Mouse (Mus musculus) adrenal gland, postnatal 4 days (tissue): Measurements from ENCODE around the gene Vmn1r234. TPM values are rescaled to one million over a fixed set of nuclear protein-coding genes. Genes with fewer than 3 reads are reported as not detected.
"Not testable (repeated sequence)": the region's sequence is repeated elsewhere in the genome, so short reads cannot be mapped to it uniquely, and the experiment has no call there.

Experiments used
- DNase-seq, 2 experiments: peaks; one replicate each; pipeline ENCODE4 v3.0.0; 2021 to 2022; ENCODE audit warnings: low spot score in 2 of 2, mixed read lengths in 2 of 2
- long read RNA-seq, 2 experiments: library from polyadenylated mRNA; stranded (forward); transcript quantifications; one replicate each; pipeline ENCODE4 v2.0.0; 2021
- microRNA-seq: library from miRNA; unstranded; fragments of <30 nt; microRNA quantifications from one replicate; pipeline ENCODE4 v1.2.0, GENCODE M21; 2021
- total RNA-seq, 2 experiments: library from RNA; stranded (reverse); gene quantifications; 2 replicates each; pipeline ENCODE4 v1.2.3; 2021

Gene Vmn1r234
- total RNA-seq, result not detected
- long read RNA-seq, experiment 1, result 0 reads
- long read RNA-seq, experiment 2, result 0 reads

DNA sequence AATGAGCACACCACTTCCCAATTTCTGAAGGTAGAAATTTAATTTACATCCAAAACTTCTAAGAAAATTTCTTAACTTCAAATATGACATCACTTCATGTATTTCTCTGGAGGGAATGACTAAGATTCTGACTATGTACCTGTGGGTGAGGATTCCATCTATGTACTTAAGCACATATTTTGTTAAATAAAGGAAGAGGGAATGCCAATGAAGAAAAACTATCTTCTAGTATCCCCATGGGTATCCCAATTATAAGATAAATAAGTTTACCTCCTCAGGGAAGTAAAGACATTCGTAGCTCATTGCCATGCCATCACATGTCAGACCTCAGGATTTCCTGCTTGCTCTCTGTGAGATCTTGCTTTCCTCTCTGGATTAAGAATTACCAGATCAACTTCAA, at the start of gene Vmn1r234:
Gene Vmn1r234 (plus strand): TSS at position 301 of the 400 bp plus-strand sequence.
- no peak for DNase-seq

DNA sequence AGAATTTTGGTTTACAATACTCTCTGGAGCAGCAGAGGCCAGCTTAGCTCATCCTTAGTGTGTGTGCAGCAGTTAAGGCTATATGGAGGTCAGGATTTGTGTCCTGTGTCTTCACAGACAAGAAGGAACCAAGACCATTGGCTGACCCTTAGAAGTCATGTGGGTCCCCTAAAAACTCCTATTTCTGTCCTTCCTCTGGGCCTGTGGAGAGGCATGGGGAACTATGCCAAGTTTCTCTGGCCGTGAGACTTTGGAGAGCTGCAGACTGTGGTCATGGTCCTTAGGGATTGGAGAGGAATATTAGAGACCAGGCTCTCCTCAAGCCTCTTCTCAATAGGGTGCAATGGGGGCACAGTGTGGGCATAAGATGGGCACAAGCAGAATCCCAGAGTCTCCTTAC, 14.8 kb upstream of the Vmn1r234 start:
- DNase-seq, result not testable (repeated sequence)

DNA sequence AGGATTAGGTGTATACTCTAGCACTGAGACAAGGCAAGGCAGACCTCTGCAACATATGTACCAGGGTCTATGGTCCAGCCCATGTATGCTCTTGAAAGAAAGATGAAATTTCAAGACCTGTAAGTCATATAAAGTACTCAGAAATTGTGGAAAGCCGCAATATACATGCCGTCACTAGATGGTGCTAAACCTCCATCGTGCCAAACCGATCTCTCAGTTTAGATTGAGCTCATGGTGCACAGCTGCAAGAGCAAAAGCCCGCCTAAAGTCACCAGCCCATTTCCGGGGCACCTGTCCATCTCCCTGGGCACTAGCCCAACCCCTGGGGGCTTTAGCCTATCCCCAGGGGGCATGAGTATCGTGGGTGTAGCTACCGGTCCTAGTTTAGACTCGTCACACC, 5.8 kb downstream of the Vmn1r234 start:
- DNase-seq, result no peak

DNA sequence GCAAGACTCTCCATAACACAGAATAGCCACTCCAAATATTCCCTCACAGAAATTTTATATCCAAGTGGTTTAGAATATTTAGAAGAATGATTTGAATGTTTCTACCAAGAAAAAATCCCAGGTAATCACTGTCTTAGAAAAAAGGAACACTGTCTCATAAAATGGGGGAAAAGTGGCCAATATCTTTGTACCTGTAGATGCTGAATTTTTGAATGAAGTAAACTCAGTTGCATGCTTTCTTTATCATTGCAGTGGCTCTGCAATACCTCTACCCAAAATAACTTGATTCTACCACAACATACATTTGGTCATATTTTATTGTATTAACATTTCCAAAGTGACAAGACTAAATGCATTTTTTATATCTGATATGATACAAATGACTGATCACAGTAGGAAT, 30.2 kb downstream of the Vmn1r234 start, which contains the start of gene Vmn1r235:
Gene Vmn1r235 (plus strand): TSS at position 301 of the 400 bp plus-strand sequence.
- no peak for DNase-seq

DNA sequence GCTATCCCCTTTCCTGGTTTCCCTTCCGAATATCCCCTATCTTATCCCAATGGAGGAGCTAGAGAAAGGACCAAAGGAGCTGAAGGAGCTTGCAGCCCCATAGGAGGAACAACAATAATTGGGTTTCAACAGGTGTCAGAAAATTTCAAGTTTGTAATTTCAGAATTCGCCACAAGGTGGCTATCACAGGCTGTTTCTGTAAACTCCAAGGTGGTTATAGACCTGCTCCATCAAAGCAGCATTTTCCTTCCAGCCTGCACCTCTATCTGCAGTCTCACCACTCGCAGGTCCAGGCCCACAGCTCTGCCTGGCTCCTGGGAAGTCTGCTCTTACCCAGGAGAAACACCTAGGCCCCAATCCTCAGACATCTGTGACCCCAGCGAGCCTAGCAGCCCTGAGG, 46.2 kb downstream of the Vmn1r234 start:
- no peak for DNase-seq

DNA sequence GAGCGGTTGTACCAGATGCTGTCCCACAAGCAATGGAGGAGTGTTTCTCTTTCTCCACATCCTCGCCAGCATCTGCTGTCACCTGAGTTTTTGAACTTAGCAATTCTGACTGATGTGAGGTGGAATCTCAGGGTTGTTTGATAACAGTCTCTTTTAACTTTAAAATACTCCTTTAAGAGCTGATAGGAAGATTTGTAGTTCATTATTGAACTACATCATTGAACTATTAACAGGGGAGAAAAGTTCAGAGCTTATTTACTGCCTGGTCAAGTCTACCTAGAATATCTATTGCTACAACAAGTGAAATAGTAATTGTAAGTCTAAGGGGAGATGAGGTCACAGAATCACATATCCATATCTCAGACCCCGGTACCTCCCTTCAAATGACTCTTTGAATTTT, 56.8 kb downstream of the Vmn1r234 start, which contains the start of gene Vmn1r236:
Gene Vmn1r236 (plus strand): TSS at position 301 of the 400 bp plus-strand sequence.
- no peak for DNase-seq

GRCm38 (mm10) chr17:21284395-21284794, 58.5 kb downstream of the Vmn1r234 start:
- no peak for DNase-seq

Small RNAs within 50 kb of the gene (microRNA-seq; reads per million reads assigned to microRNA genes)
- not detected for gene Gm26384

Other genes with a start within 250 kb of the Vmn1r234 start
- gene Vmn1r233, start 229.6 kb upstream of the Vmn1r234 start, total RNA-seq, result not detected
- gene Zfp160, start 217.2 kb upstream of the Vmn1r234 start, total RNA-seq, result 10 to 100 TPM; 31.5 to 32.3 TPM
- gene Vmn1r235, start 30.3 kb downstream of the Vmn1r234 start, total RNA-seq, result not detected
- gene Vmn1r236, start 56.9 kb downstream of the Vmn1r234 start, total RNA-seq, result not detected
- gene Vmn1r237, start 85.8 kb downstream of the Vmn1r234 start, total RNA-seq, result not detected
- 1 to 10 TPM; 5.0 to 5.2 TPM for gene Zfp677, start 157.7 kb downstream of the Vmn1r234 start, total RNA-seq
- 1 to 10 TPM; 2.7 to 3.0 TPM for gene Zfp54, start 197.1 kb downstream of the Vmn1r234 start, total RNA-seq
- gene Zfp51, start 224.3 kb downstream of the Vmn1r234 start, total RNA-seq, result 10 to 100 TPM in 1 of 2 experiments, 1 to 10 TPM in 1; 8.8 to 10.2 TPM